Mouse (Mus musculus): ENCODE measurements around the gene Eif2ak1. TPM values are rescaled to one million over a fixed set of nuclear protein-coding genes. Genes with fewer than 3 reads are reported as not detected.

Eif2ak1 gene
- polyA plus RNA-seq, 1 experiment = 13.9 TPM

- Histone ChIP-seq H3K4me3 (ENCODE audit: insufficient read depth, poor library complexity, severe bottlenecking) (no peak overlapping the region), H3K79me3 (ENCODE audit: low read depth) (no peaks in the 10 kb centered on the region), H3K27me3 (ENCODE audit: control insufficient read depth, insufficient read depth, insufficient read length) (no peaks in the 10 kb centered on the region), H3K36me3 (ENCODE audit: control insufficient read depth, insufficient read depth) (peaks cover 51% of the 10 kb centered on the region), H3K79me2 (ENCODE audit: control insufficient read depth, insufficient read depth) (no peaks in the 10 kb centered on the region), H3ac (ENCODE audit: control insufficient read depth, insufficient read length, low read depth) (no peak overlapping the region)
- TF ChIP-seq CEBPB (IDR thresholded peaks at IDR 0.05; ENCODE audit: low read depth) = no peak
- no peak for TF ChIP-seq USF1 (IDR thresholded peaks at IDR 0.05; ENCODE audit: low read depth)
- no peak for TF ChIP-seq CTCF (IDR thresholded peaks at IDR 0.05; ENCODE audit: control insufficient read depth, insufficient read depth, insufficient read length)
- no peak for TF ChIP-seq FOSL1 (IDR thresholded peaks at IDR 0.05; ENCODE audit: insufficient read depth, low read length, poor library complexity, severe bottlenecking)
- no peak for TF ChIP-seq MAX (IDR thresholded peaks at IDR 0.05)
- TF ChIP-seq MYOD1 (IDR thresholded peaks at IDR 0.05; ENCODE audit: control insufficient read depth, insufficient read length, low read depth) = no peak
- TF ChIP-seq MYOG (IDR thresholded peaks at IDR 0.05; ENCODE audit: control insufficient read depth, extremely low read depth, insufficient read length) = no peak
Observed at GRCm38 (mm10) chr5:143890741-143891140, 73.2 kb downstream of the Eif2ak1 start.

- Histone ChIP-seq H3K79me2 (ENCODE audit: control insufficient read depth, insufficient read depth) (no peaks in the 10 kb centered on the region), H3K36me3 (ENCODE audit: control insufficient read depth, insufficient read depth) (peaks cover 38% of the 10 kb centered on the region), H3ac (ENCODE audit: control insufficient read depth, insufficient read length, low read depth) (no peak overlapping the region), H3K27me3 (ENCODE audit: control insufficient read depth, insufficient read depth, insufficient read length) (no peaks in the 10 kb centered on the region), H3K79me3 (ENCODE audit: low read depth) (no peaks in the 10 kb centered on the region), H3K4me3 (ENCODE audit: insufficient read depth, poor library complexity, severe bottlenecking) (no peak overlapping the region)
- TF ChIP-seq CTCF (IDR thresholded peaks at IDR 0.05; ENCODE audit: control insufficient read depth, insufficient read depth, insufficient read length) (no peak), MYOD1 (IDR thresholded peaks at IDR 0.05; ENCODE audit: control insufficient read depth, insufficient read length, low read depth) (no peak)
Observed at GRCm38 (mm10) chr5:143892255-143892886, 74.8 kb downstream of the Eif2ak1 start.

- Histone ChIP-seq H3ac (ENCODE audit: control insufficient read depth, insufficient read length, low read depth) (no peak overlapping the region), H3K79me2 (ENCODE audit: control insufficient read depth, insufficient read depth) (no peaks in the 10 kb centered on the region), H3K4me3 (ENCODE audit: insufficient read depth, poor library complexity, severe bottlenecking) (no peak overlapping the region), H3K79me3 (ENCODE audit: low read depth) (no peaks in the 10 kb centered on the region), H3K27me3 (ENCODE audit: control insufficient read depth, insufficient read depth, insufficient read length) (no peaks in the 10 kb centered on the region), H3K36me3 (ENCODE audit: control insufficient read depth, insufficient read depth) (peaks cover 33% of the 10 kb centered on the region)
- TF ChIP-seq CTCF (IDR thresholded peaks at IDR 0.05; ENCODE audit: control insufficient read depth, insufficient read depth, insufficient read length) = no peak
- no peak for TF ChIP-seq MAX (IDR thresholded peaks at IDR 0.05)
- TF ChIP-seq FOSL1 (IDR thresholded peaks at IDR 0.05; ENCODE audit: insufficient read depth, low read length, poor library complexity, severe bottlenecking) = no peak
- no peak for TF ChIP-seq USF1 (IDR thresholded peaks at IDR 0.05; ENCODE audit: low read depth)
- no peak for TF ChIP-seq CEBPB (IDR thresholded peaks at IDR 0.05; ENCODE audit: low read depth)
- no peak for TF ChIP-seq MYOG (IDR thresholded peaks at IDR 0.05; ENCODE audit: control insufficient read depth, extremely low read depth, insufficient read length)
- no peak for TF ChIP-seq MYOD1 (IDR thresholded peaks at IDR 0.05; ENCODE audit: control insufficient read depth, insufficient read length, low read depth)
Observed at GRCm38 (mm10) chr5:143893396-143893795, 75.8 kb downstream of the Eif2ak1 start.

- no peak for TF ChIP-seq MYOG (IDR thresholded peaks at IDR 0.05; ENCODE audit: control insufficient read depth, extremely low read depth, insufficient read length)
- TF ChIP-seq FOSL1 (IDR thresholded peaks at IDR 0.05; ENCODE audit: insufficient read depth, low read length, poor library complexity, severe bottlenecking) = no peak
- no peak for TF ChIP-seq USF1 (IDR thresholded peaks at IDR 0.05; ENCODE audit: low read depth)
- TF ChIP-seq MAX (IDR thresholded peaks at IDR 0.05) = no peak
- TF ChIP-seq CEBPB (IDR thresholded peaks at IDR 0.05; ENCODE audit: low read depth) = no peak
- TF ChIP-seq MYOD1 (IDR thresholded peaks at IDR 0.05; ENCODE audit: control insufficient read depth, insufficient read length, low read depth) = no peak
- no peak for TF ChIP-seq CTCF (IDR thresholded peaks at IDR 0.05; ENCODE audit: control insufficient read depth, insufficient read depth, insufficient read length)
- Histone ChIP-seq H3K27me3 (ENCODE audit: control insufficient read depth, insufficient read depth, insufficient read length) (no peaks in the 10 kb centered on the region), H3ac (ENCODE audit: control insufficient read depth, insufficient read length, low read depth) (no peak within 1 kb of the TSS), H3K79me3 (ENCODE audit: low read depth) (no peaks in the 10 kb centered on the region), H3K4me3 (ENCODE audit: insufficient read depth, poor library complexity, severe bottlenecking) (no peak within 1 kb of the TSS), H3K79me2 (ENCODE audit: control insufficient read depth, insufficient read depth) (no peaks in the 10 kb centered on the region), H3K36me3 (ENCODE audit: control insufficient read depth, insufficient read depth) (peaks cover 45% of the 10 kb centered on the region)
Observed at GRCm38 (mm10) chr5:143897635-143898330, 80.2 kb downstream of the Eif2ak1 start, which contains the start of gene Ankrd61. Gene Ankrd61, minus strand, starts transcription at chr5:143897685.

GRCm38 (mm10) chr5:143902111-143902510 lies 84.5 kb downstream of the Eif2ak1 start:
- H3K27me3 ChIP-seq (ENCODE audit: control insufficient read depth, insufficient read depth, insufficient read length) = no peaks in the 10 kb centered on the region
- H3K4me3 ChIP-seq (ENCODE audit: insufficient read depth, poor library complexity, severe bottlenecking) = no peak overlapping the region
- no peak for TF ChIP-seq MYOG (IDR thresholded peaks at IDR 0.05; ENCODE audit: control insufficient read depth, extremely low read depth, insufficient read length)
- no peak for TF ChIP-seq USF1 (IDR thresholded peaks at IDR 0.05; ENCODE audit: low read depth)
- TF ChIP-seq MAX (IDR thresholded peaks at IDR 0.05) = no peak
- no peak for TF ChIP-seq CEBPB (IDR thresholded peaks at IDR 0.05; ENCODE audit: low read depth)
- no peak for TF ChIP-seq CTCF (IDR thresholded peaks at IDR 0.05; ENCODE audit: control insufficient read depth, insufficient read depth, insufficient read length)
- TF ChIP-seq MYOD1 (IDR thresholded peaks at IDR 0.05; ENCODE audit: control insufficient read depth, insufficient read length, low read depth) = no peak
- TF ChIP-seq FOSL1 (IDR thresholded peaks at IDR 0.05; ENCODE audit: insufficient read depth, low read length, poor library complexity, severe bottlenecking) = no peak
- no peak overlapping the region for H3ac ChIP-seq (ENCODE audit: control insufficient read depth, insufficient read length, low read depth)
- peaks cover 74% of the 10 kb centered on the region for H3K36me3 ChIP-seq (ENCODE audit: control insufficient read depth, insufficient read depth)
- H3K79me2 ChIP-seq (ENCODE audit: control insufficient read depth, insufficient read depth) = peaks cover 34% of the 10 kb centered on the region
- peaks cover 14% of the 10 kb centered on the region for H3K79me3 ChIP-seq (ENCODE audit: low read depth)

Measured in C2C12 (cell line).